Mouse (Mus musculus) stomach, postnatal 0 days (tissue): ENCODE results near the gene Olfr411. TPM values are rescaled to one million over a fixed set of nuclear protein-coding genes. Genes with fewer than 3 reads are reported as not detected.

ENCODE experiments used
- ATAC-seq: fragments of 200-750 bp; cut with Nextera tagmentation; 2 replicates; pipeline ENCODE4 v1.8.0; 2017; ENCODE audit not compliant: low FRiP score, low TSS enrichment
- DNase-seq: peaks from one replicate; pipeline ENCODE4 v3.0.0-alpha.2; 2016; ENCODE audit warnings: low spot score
- H3K27ac ChIP-seq: fragments of 300-500 bp; sonication (generic); replicated peaks from 2 replicates; pipeline ENCODE4 v1.5.1; 2014; ENCODE audit warnings: mild to moderate bottlenecking, control low read depth
- H3K27me3 ChIP-seq: fragments of 300-500 bp; sonication (generic); 2 replicates; pipeline ENCODE4 v1.6.1; 2014; ENCODE audit warnings: low read length; ENCODE audit not compliant: control insufficient read depth, insufficient read depth
- H3K36me3 ChIP-seq: fragments of 300-500 bp; sonication (generic); 2 replicates; pipeline ENCODE4 v1.6.1; 2014; ENCODE audit warnings: low read length, mixed read lengths; ENCODE audit not compliant: control insufficient read depth, insufficient read depth
- H3K4me1 ChIP-seq: fragments of 300-500 bp; sonication (generic); replicated peaks from 2 replicates; pipeline ENCODE4 v1.6.1; 2014; ENCODE audit warnings: antibody characterized with exemption; ENCODE audit not compliant: control insufficient read depth, insufficient read depth
- H3K4me2 ChIP-seq: fragments of 300-500 bp; sonication (generic); replicated peaks from 2 replicates; pipeline ENCODE4 v1.6.1; 2014; ENCODE audit warnings: low read depth, mild to moderate bottlenecking, control low read depth, moderate library complexity
- H3K4me3 ChIP-seq: fragments of 300-500 bp; sonication (generic); 2 replicates; pipeline ENCODE4 v1.5.1; 2014; ENCODE audit warnings: low read depth, low read length, control low read depth
- H3K9ac ChIP-seq: fragments of 300-500 bp; sonication (generic); 2 replicates; pipeline ENCODE4 v1.6.1; 2014; ENCODE audit warnings: mild to moderate bottlenecking, low read length, control low read depth, mixed read lengths
- H3K9me3 ChIP-seq: fragments of 300-500 bp; sonication (generic); 2 replicates; pipeline ENCODE4 v1.6.1; 2016; ENCODE audit warnings: low read length; ENCODE audit not compliant: control insufficient read depth
- CTCF ChIP-seq: IDR thresholded peaks from 2 replicates; pipeline ENCODE4 v1.5.1; 2016; ENCODE audit warnings: antibody characterized with exemption, low read depth, mild to moderate bottlenecking, moderate library complexity
- EP300 ChIP-seq: optimal IDR thresholded peaks from 2 replicates; pipeline ENCODE3; 2016; ENCODE audit warnings: antibody characterized with exemption
- WGBS: fragments of 180-500 bp; shearing (Covaris S2); extraction: QIAGEN DNeasy Blood & Tissue Kit; methylation state at CpG from one replicate; pipeline ENCODE4 v1.1.7; 2014; 5-methylcytosine and 5-hydroxymethylcytosine counted together
- polyA plus RNA-seq: library from polyadenylated mRNA; unstranded; fragments of >200 nt; fragmentation: Nextera tagmentation; extraction: Ambion mirVana; gene quantifications from 2 replicates; pipeline ENCODE4 v1.2.1, GENCODE M21; 2015

The Olfr411 gene
- polyA plus RNA-seq, 1 experiment from 2014 or later, result not detected

- WGBS, result 70% methylated on average over 5 of the region's 5 CpGs
- no peaks in the 10 kb centered on the region for H3K9me3 ChIP-seq
- no peak for ATAC-seq
- no peaks in the 10 kb centered on the region for H3K36me3 ChIP-seq
- no peak for TF ChIP-seq EP300
- TF ChIP-seq CTCF, result no peak
- no peak overlapping the region for H3K4me2 ChIP-seq
- H3K27ac ChIP-seq, result no peak overlapping the region
- no peak overlapping the region for H3K4me3 ChIP-seq
- no peaks in the 10 kb centered on the region for H3K4me1 ChIP-seq
- no peak for DNase-seq
- no peak overlapping the region for H3K9ac ChIP-seq
- H3K27me3 ChIP-seq, result no peaks in the 10 kb centered on the region
Observed at GRCm38 (mm10) chr11:74387203-74387602, 34.8 kb upstream of the Olfr411 start.

DNA sequence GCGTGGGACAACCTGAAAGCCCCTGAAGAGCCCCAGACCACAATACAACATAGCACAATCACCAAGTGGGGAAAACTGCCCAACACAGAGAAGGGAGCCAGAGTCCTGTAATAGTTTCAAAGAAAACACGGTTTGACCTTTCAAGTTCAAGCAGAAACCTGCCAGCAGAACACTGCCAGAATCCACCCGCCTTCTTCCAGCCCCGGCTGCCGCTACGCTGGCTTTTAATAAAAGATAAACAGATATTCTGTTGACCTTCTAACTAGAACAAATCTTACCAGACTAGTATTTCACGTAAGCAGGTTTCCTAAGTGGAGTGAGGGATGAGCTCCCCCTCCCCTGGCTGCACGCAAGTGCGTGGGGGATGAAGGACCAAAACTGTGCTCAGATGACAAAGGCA lies 33.2 kb upstream of the Olfr411 start:
- TF ChIP-seq EP300 (no peak), CTCF (no peak)
- no peak overlapping the region for H3K9ac ChIP-seq

GRCm38 (mm10) chr11:74379166-74379873 lies 26.9 kb upstream of the Olfr411 start:
- Histone ChIP-seq H3K4me1 (no peaks in the 10 kb centered on the region), H3K27ac (no peak overlapping the region), H3K36me3 (no peaks in the 10 kb centered on the region), H3K27me3 (no peaks in the 10 kb centered on the region), H3K4me2 (no peak overlapping the region), H3K4me3 (no peak overlapping the region), H3K9ac (no peak overlapping the region), H3K9me3 (no peaks in the 10 kb centered on the region)
- ATAC-seq (no peak), DNase-seq (no peak)
- TF ChIP-seq CTCF (no peak), EP300 (no peak)
- WGBS, result 38% methylated on average over 4 of the region's 4 CpGs

More for the DNA sequence above, 33.2 kb upstream of the Olfr411 start:
- no peak overlapping the region for H3K27ac ChIP-seq
- no peaks in the 10 kb centered on the region for H3K4me1 ChIP-seq
- no peaks in the 10 kb centered on the region for H3K9me3 ChIP-seq
- ATAC-seq (no peak; the same call in 1 of the 2 replicates), DNase-seq (peak; percentile 27)
- no peaks in the 10 kb centered on the region for H3K27me3 ChIP-seq
- H3K4me2 ChIP-seq, result no peak overlapping the region
- H3K36me3 ChIP-seq, result no peaks in the 10 kb centered on the region
- no peak overlapping the region for H3K4me3 ChIP-seq
- 34% methylated on average over 9 of the region's 9 CpGs for WGBS

DNA sequence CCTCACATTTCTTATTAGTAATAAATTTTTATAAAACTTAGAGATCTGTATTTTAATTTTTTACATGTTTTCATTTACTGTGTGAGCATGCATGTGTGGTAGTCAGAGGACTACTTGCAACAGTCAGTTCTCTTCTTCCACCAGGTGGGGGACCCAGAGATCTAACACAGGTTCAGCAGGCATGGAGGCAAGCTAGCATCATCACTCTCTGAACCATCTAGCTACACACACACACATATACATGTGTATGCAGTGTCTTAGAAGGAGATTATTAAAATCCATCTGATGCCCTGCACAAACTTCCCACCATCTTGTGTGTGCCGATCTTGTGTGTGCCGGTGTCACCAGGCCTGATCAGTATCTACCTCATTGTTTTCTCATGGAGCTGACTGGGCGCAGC lies 24.4 kb upstream of the Olfr411 start:
- DNase-seq, result peak; percentile 63
- peak; percentile 78 for ATAC-seq
- WGBS, result 61% methylated on average over 3 of the region's 3 CpGs

DNA sequence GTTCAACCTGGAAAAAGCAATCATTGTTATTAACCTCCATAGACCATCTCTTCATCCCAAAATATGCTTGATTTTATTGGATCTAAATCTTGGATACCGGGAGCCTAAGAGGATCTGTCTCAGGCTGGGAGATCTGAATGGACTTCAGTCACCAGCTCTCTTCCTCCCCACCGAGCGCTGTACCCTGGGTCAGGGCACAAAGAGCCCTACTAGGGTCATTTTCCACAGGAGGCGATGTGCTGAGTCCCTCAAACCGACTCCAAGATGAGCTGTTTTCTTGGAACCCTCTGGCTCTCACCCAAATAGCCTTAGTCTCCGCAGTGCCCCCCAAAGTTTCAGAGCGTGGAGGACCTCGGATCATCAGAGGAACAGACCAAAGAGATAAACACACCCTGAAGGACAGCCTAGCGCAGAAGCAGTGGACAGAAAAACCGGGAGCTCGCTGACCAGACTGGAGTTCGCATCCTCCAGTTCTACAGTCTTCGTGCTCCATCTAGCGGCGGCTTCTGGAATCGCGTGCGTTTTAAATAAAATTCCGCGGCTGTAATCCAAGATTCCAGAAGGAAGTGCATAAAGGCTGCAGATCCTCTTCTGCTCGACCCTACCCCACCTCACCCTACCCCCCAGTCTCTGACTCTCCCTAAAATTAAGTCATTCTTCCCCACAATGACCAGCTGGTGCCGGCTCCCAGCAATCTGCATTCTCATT lies 19.1 kb upstream of the Olfr411 start:
- no peak overlapping the region for H3K4me3 ChIP-seq
- no peak for ATAC-seq

More for the DNA sequence above, 24.4 kb upstream of the Olfr411 start:
- Histone ChIP-seq H3K9ac (no peak overlapping the region), H3K4me3 (no peak overlapping the region), H3K9me3 (no peaks in the 10 kb centered on the region), H3K27ac (no peak overlapping the region), H3K27me3 (no peaks in the 10 kb centered on the region), H3K4me1 (no peaks in the 10 kb centered on the region), H3K36me3 (no peaks in the 10 kb centered on the region), H3K4me2 (no peak overlapping the region)
- TF ChIP-seq CTCF, result peak; percentile 90
- TF ChIP-seq EP300, result no peak

DNA sequence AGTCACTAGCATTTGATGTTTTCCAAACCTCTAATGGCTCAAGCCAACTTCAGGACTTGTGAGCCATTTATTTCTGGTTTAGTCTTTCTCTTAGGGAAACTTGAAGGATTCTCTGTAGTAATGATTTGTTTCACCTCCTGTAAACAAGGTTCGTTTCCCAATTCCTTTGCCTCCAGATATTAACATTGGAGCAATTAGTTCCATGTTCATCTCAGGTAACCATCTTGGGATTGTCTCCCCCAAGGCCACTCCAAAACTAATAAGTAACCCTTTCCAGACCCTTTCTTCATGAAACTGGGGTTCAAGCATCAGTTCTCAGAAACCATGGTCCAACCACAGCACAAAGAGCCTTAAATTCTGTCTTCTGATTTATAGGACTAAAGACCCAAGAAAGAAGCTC lies 9.3 kb upstream of the Olfr411 start, which contains the start of gene Olfr412:
Gene Olfr412, plus strand, starts transcription at position 301 of the 400 bp plus-strand sequence.
- TF ChIP-seq EP300 (no peak), CTCF (no peak)

More for the DNA sequence above, 19.1 kb upstream of the Olfr411 start:
- no peaks in the 10 kb centered on the region for H3K36me3 ChIP-seq
- H3K9ac ChIP-seq, result no peak overlapping the region
- WGBS, result 14% methylated on average over 22 of the region's 22 CpGs
- H3K27ac ChIP-seq, result no peak overlapping the region
- H3K9me3 ChIP-seq, result no peaks in the 10 kb centered on the region
- TF ChIP-seq CTCF (peak; percentile 87), EP300 (no peak)
- no peaks in the 10 kb centered on the region for H3K4me1 ChIP-seq
- DNase-seq, result peak; percentile 81
- no peak overlapping the region for H3K4me2 ChIP-seq
- no peaks in the 10 kb centered on the region; the same call in 1 of the 2 replicates for H3K27me3 ChIP-seq

More for the DNA sequence above, 9.3 kb upstream of the Olfr411 start, which contains the start of gene Olfr412:
- Histone ChIP-seq H3K36me3 (no peaks in the 10 kb centered on the region), H3K27me3 (no peaks in the 10 kb centered on the region), H3K4me3 (no peak within 1 kb of the TSS), H3K9ac (no peak within 1 kb of the TSS), H3K9me3 (no peaks in the 10 kb centered on the region), H3K4me1 (no peaks in the 10 kb centered on the region), H3K27ac (no peak within 1 kb of the TSS), H3K4me2 (no peak within 1 kb of the TSS)
- 69% methylated on average over 1 of the region's 1 CpGs for WGBS
- DNase-seq, result no peak
- no peak for ATAC-seq
